Mouse (Mus musculus) ovary, adult 18-20 months (tissue): Measurements from ENCODE around the gene Fblim1.
A peak's percentile ranks its signal among the peaks of the same experiment; 100 is the strongest.

Experiments used
- DNase-seq: peaks from one replicate; pipeline ENCODE4 v3.0.0; 2022; ENCODE audit warnings: low spot score, mixed read lengths

Fblim1 gene

GRCm38 (mm10) chr4:141605861-141606260 lies at the start of gene Fblim1:
Gene Fblim1 (minus strand): TSS chr4:141606096.
- no peak for DNase-seq

DNA sequence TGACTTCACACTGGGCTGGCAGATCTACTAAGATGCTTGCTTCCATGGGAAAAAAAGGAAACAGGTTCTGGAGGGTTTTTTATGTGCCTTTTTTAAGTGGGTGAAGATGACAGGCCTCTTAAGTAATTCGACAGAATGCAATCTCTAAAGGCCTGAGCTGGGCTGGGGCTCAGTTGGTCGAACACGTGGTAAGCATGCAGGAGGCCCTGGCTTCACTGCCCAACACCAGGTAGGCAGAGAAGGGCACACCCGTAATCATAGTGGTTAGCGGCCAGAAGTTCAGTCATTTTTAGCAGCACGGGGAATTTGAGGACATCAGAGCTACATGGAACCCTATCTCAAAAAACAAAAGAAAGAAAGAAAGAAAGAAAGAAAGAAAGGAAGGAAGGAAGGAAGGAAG lies 48.6 kb upstream of the Fblim1 start:
- DNase-seq, result no peak

- no peak for DNase-seq
These were observed 47.9 kb upstream of the Fblim1 start for GRCm38 (mm10) chr4:141653813-141654212.

- no peak for DNase-seq
These were observed 47.1 kb upstream of the Fblim1 start for GRCm38 (mm10) chr4:141653044-141653443.

DNA sequence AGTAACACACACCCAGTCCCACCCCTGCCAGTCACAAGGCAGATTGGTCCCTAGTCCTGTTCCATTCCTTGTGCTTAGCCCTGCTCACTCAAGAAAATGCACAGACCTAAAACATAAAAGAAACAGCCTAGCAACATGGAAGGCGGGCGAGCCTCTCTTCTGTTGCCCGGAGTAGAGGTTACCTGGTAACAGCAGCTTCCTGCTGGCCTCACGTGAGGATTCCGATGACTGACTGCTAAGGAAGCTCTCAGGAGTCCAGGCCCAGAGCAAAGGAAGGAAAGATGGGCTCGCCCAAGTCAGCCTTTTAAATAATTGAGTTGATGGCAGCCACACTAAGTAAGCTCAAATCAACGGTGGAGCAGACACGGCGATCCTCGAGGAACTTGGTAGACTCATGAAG lies 46.0 kb upstream of the Fblim1 start:
- DNase-seq, result no peak

GRCm38 (mm10) chr4:141651286-141651685 lies 45.4 kb upstream of the Fblim1 start:
- DNase-seq, result no peak

DNA sequence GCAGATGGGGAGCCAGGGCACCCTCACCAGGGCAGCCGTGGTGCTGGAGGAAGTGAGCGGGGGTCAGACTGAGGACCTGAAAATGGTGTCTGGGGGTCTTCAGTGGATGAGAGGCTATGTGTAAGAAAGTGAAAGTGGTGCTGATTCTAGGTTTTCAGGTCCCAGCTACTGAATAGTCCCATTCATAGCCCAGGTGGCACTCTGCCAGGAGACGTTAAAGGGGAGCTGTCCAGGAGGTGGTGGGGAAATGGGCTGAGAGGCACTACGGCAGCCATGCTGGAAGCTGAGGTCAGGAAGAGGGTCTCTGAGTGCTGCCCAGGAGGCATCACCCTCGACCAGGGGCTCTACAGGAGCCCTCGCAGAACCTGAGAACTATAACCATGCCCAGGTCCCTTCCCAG lies 43.3 kb upstream of the Fblim1 start:
- DNase-seq, result no peak

DNA sequence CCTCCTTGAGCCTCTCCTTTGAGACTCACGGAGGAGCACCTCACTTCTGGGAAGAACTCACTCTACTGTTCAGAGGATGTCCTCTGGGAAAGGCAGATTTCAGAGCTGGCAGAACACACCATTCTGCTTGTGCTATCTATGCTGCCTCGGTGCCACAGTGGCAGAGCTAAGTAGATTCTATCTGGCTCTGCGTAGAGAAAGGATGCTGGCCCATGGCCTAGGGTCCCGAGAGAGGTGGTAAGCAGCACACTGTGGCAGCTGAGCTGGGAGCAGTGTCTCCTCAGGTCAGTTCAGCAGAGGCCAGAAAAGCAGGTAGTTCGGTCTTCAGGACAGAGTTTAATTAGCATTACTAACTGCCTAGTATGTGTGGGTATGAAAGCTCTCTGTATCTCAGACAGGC lies 42.4 kb upstream of the Fblim1 start:
- no peak for DNase-seq

DNA sequence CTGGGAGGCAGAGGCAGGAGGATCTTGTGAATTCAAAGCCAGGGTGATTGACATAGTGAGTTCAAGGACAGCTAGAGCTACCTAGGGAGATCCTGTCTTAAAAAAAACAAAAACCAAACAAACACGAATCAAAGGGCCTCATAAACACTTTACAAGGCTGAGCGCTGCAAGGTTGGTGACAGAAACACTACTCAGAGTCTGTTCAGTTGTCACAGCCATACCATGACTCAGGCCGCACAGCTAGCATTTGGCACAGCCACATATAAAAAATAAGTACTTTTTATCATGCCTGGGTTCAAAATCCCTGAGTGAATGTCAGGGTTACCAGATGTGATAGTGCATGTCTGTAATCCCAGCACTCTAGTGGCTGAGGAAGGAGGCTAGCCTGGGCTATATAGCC lies 41.3 kb upstream of the Fblim1 start:
- no peak for DNase-seq

DNA sequence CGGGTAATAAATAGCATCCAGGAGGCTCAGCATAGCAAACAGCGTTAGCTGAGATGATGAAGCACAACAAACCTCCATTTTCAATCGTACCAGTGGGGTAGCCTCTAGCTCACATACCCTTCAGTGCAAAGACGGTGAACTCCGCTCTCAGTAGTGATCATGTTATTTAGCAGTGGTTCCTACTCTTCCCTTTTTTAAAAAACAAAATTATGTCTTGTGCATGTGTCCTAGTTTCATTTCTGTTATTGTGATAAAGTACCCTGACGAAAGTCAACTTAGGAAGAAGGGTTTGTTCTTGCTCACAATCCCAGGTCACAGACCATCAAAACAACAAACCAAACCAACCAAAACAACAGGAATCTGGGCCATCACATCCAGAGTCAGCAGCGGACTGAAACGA lies 40.1 kb upstream of the Fblim1 start:
- DNase-seq, result no peak

DNA sequence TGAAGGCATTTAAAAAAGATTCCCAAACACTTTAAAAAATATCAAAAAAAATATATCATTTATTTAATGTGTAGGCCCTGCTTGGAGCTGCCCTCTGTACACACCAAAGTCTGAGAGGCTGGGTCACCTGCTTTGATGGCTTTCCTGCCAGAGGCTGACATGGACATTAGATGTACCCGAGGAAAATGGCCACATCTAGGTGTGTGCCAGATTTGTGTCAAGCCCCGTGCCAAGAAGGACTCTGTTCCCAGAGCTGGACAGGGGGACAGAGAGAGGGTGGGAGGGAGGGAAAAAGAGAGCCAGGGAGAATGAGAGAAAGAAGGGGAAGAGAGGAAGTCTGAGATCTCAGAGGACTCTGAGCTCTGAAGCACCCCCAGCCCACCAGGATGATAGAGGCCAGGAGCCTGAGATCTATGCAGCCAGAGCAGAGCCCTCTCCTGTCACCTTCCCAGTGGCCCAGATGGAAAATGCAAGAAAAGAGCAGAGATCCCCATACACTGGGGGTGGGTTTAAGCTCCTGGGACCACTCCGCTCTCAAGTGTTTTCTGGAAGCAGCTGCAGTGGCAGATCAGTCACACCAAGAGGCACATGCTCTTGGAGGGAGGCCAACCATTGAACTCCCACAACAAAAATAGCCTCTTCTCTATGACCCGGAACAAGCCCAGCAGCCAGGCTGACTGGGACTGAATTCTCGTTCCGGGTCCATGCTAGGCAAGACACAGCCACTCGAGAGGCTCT lies 37.4 kb upstream of the Fblim1 start:
- peak; percentile 52 for DNase-seq

- no peak for DNase-seq
These were observed 36.3 kb upstream of the Fblim1 start for GRCm38 (mm10) chr4:141641961-141642811.

DNA sequence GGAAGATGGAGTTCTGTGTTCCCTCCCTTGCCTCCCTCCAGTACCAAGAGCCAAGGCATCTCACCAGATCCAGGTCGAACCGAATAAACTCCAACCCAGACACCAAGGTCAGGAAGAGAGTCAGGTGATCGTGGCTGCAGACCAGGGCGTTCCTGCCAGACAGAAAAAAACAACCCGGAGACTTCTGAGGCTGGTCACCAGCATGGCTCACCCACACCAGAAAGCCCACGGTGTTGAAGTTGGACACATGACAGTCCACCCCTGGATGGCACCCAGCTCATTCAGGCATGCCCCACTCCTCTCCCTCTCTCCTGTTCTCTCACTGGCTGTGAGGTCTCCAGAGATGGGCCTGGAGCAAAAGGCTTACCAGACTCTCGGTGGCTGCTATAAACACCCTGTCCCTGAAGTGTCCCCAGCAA lies 35.5 kb upstream of the Fblim1 start:
- peak; percentile 55 for DNase-seq

GRCm38 (mm10) chr4:141639474-141639873 lies 33.6 kb upstream of the Fblim1 start:
- DNase-seq, result no peak

- no peak for DNase-seq
These were observed 30.8 kb upstream of the Fblim1 start for GRCm38 (mm10) chr4:141636693-141637092.

DNA sequence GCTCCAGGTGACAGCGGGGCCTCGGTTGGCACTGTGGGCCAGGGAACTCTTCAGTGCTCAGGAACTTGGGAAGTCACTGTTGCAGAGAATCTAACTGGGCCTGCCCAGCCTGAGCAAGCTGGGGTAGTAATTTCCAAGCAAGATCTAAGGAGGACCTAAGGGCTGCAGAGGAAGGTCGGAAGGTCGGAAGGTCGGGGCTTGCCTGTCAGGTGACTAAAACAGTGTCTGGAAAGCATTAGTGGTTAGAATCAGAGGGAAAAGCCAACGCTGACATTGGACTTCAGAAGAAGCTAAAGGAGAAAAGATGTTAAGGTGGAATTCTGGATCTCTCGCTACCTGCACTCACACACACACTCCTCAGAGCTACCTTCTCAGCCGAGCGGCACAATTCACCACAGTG lies 30.1 kb upstream of the Fblim1 start:
- DNase-seq, result no peak

GRCm38 (mm10) chr4:141632111-141632873 lies 26.4 kb upstream of the Fblim1 start:
- DNase-seq, result no peak

DNA sequence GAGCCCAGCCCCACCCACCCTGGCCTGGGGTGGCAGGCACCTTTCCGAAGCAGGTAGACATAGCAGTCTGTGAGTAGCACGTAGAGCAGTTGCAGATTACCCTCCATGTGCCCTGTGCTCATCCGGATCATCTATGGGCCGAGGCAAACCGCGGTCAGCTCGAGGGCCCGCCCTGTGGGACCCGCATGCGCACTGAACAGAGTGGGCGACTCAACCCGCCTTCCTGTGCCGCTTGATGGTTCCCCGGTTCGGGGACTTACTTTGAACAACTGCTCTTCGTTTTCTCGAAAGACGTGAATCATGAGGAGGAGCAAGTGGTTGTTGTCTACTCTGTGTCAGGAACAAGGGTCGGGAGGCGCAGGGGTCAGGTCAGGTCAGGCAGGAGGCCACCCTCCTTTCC lies 25.4 kb upstream of the Fblim1 start:
- DNase-seq, result no peak

DNA sequence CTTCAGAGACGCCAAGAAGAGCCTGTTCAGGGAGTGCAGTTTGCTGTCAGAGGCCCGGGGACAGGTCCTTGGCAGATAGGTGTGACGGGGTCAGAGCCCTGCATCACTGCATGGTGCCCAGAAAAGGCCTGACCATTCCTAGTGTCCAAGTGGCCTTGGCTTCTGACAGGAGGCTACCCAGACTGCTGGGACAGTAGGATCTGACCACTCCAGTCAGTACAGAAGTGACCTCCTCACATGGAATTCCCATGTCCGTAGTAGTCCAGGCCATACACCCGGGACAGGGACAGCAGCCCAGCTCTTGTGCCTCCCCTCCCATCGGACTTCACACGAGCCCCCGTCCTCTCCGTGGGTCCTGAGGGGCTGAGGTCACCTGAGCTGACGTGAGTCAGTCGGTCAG lies 24.1 kb upstream of the Fblim1 start:
- no peak for DNase-seq

DNA sequence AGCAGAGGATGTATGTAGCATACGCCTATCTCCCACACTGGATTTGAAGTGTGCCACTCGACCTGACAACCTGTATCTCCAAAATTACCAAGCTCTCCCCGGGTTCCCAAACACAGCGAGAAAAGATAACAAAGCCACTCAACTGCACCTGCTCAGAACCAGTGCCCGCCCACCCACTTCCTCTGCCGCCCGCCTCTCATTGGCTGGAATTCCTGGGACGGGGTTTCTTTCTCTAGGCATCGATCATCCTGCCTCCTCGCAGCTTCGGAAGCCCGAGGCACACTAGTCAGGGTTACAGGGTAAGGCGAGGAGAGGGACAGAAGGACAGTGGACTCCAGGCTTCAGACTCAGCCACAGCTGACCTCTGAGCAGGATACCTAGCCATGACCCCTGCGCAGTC lies 22.8 kb upstream of the Fblim1 start:
- DNase-seq, result no peak

- no peak for DNase-seq
These were observed 21.6 kb upstream of the Fblim1 start for GRCm38 (mm10) chr4:141627502-141627901.

- DNase-seq, result no peak
These were observed 20.1 kb upstream of the Fblim1 start for GRCm38 (mm10) chr4:141625774-141626550.
